Mouse (Mus musculus): ENCODE measurements around the gene Esrra. TPM values are rescaled to one million over a fixed set of nuclear protein-coding genes. Genes with fewer than 3 reads are reported as not detected.

Gene Esrra
- polyA plus RNA-seq, 1 experiment from 2014 or later: 20.8 TPM

DNA sequence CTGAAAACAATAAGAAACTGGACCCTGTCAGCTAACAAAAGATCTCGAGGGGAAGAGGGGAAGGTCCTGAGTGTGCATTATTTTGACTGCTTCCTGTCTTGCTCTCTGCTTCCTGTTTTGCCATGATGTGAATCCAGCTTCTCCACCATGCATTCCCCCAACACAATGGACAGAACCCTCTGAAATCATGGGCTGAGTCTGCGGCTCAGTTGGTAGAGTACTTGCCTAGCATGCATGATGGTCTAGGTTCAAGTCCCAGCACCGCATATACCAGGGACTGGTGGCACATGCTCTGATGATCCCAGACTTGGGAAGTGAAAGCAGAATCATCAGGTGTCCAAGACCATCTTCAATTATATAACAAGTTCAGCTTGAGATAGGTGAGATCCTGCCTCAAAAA is 48.9 kb downstream of the Esrra start:
- H3K27me3 ChIP-seq (ENCODE audit: control insufficient read depth, insufficient read depth, low read length): no peaks in the 10 kb centered on the region
- ATAC-seq (ENCODE audit: low FRiP score, low TSS enrichment): no peak
- H3K27ac ChIP-seq (replicated peaks): no peak overlapping the region
- no peaks in the 10 kb centered on the region for H3K9me3 ChIP-seq (ENCODE audit: control insufficient read depth, low read length)
- 72% methylated on average over 3 of the region's 3 CpGs for WGBS
- TF ChIP-seq CTCF (IDR thresholded peaks at IDR 0.05; ENCODE audit: low read depth) (no peak), EP300 (optimal IDR thresholded peaks at IDR 0.05) (no peak)
- H3K4me3 ChIP-seq (ENCODE audit: low read depth, low read length): no peak overlapping the region
- H3K4me1 ChIP-seq (replicated peaks; ENCODE audit: control insufficient read depth, insufficient read depth): no peaks in the 10 kb centered on the region
- no peaks in the 10 kb centered on the region for H3K36me3 ChIP-seq (ENCODE audit: control insufficient read depth, insufficient read depth, low read length)
- no peak overlapping the region for H3K9ac ChIP-seq (ENCODE audit: low read length)
- DNase-seq (ENCODE audit: low spot score): no peak
- no peak overlapping the region for H3K4me2 ChIP-seq (replicated peaks; ENCODE audit: low read depth)

DNA sequence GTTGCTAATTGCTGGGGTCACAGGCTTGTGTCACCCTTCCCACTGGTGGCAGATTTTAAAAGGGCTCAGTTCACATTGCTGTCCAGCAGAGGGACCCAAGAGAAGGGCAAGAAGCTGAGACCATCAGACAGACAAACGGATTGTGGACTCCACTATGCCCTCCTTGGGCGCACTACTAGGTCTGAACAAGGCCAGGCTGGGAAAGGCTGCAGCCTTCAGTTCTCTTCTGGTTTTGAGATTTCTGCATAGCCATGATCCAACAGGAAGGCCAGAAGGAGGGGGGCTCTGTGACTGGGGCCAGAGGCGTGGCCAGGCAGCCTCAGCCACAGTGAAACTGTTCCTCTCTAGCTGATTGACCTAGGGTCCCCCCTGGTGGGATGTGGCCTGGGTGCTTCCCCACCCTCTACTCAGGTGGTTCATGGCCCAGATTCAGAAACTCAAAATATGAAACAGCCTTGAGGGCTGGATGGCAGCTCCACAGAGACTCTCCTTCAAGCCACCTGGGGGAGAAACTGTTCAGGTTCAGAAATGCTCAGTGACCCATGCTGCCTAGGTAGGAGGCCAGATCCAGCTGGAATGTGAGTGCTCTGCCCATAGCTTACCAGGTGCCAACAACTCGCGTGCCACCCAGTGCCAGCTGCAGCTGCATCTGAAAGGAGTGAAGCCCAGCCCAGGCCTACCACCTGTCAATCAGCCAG is 49.9 kb downstream of the Esrra start:
- no peaks in the 10 kb centered on the region for H3K36me3 ChIP-seq (ENCODE audit: control insufficient read depth, insufficient read depth, low read length)
- TF ChIP-seq EP300 (optimal IDR thresholded peaks at IDR 0.05): no peak
- peak; percentile 79 for TF ChIP-seq CTCF (IDR thresholded peaks at IDR 0.05; ENCODE audit: low read depth)
- H3K9ac ChIP-seq (ENCODE audit: low read length): no peak overlapping the region
- no peaks in the 10 kb centered on the region for H3K27me3 ChIP-seq (ENCODE audit: control insufficient read depth, insufficient read depth, low read length)
- WGBS: 57% methylated on average over 5 of the region's 5 CpGs
- H3K4me1 ChIP-seq (replicated peaks; ENCODE audit: control insufficient read depth, insufficient read depth): no peaks in the 10 kb centered on the region
- H3K27ac ChIP-seq (replicated peaks): no peak overlapping the region
- H3K4me3 ChIP-seq (ENCODE audit: low read depth, low read length): no peak overlapping the region
- ATAC-seq (ENCODE audit: low FRiP score, low TSS enrichment) (peak; percentile 52), DNase-seq (ENCODE audit: low spot score) (no peak)
- no peaks in the 10 kb centered on the region for H3K9me3 ChIP-seq (ENCODE audit: control insufficient read depth, low read length)
- no peak overlapping the region for H3K4me2 ChIP-seq (replicated peaks; ENCODE audit: low read depth)

DNA sequence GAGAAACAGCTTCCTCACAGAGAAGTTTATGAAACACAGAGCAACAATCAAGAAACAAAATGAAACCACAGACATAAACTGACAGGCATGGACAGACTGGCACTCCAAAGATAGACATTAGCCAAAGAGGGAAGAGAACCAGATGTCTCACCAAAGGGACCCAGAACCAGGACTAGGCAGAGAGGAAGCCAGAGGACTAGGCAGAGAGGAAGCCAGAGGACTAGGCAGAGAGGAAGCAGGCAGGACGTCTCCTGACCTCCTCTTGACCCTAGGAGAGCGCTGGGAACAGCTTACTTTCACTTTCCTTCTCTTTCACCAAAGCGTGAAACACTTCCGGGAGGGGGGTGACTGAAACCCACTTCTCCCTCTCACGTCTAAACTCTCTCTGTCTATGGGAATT is 52.3 kb downstream of the Esrra start:
- no peaks in the 10 kb centered on the region for H3K4me1 ChIP-seq (replicated peaks; ENCODE audit: control insufficient read depth, insufficient read depth)
- no peaks in the 10 kb centered on the region for H3K36me3 ChIP-seq (ENCODE audit: control insufficient read depth, insufficient read depth, low read length)
- peak overlapping the region; percentile 45 for H3K4me2 ChIP-seq (replicated peaks; ENCODE audit: low read depth)
- ATAC-seq (ENCODE audit: low FRiP score, low TSS enrichment) (peak; percentile 78; the same call in 1 of the 2 replicates), DNase-seq (ENCODE audit: low spot score) (peak; percentile 62)
- peak overlapping the region; percentile 46 for H3K27ac ChIP-seq (replicated peaks)
- peak overlapping the region; percentile 28 for H3K4me3 ChIP-seq (ENCODE audit: low read depth, low read length)
- 4% methylated on average over 5 of the region's 5 CpGs for WGBS
- H3K9ac ChIP-seq (ENCODE audit: low read length): no peak overlapping the region
- no peak for TF ChIP-seq EP300 (optimal IDR thresholded peaks at IDR 0.05)
- TF ChIP-seq CTCF (IDR thresholded peaks at IDR 0.05; ENCODE audit: low read depth): no peak
- H3K27me3 ChIP-seq (ENCODE audit: control insufficient read depth, insufficient read depth, low read length): no peaks in the 10 kb centered on the region
- H3K9me3 ChIP-seq (ENCODE audit: control insufficient read depth, low read length): no peaks in the 10 kb centered on the region

DNA sequence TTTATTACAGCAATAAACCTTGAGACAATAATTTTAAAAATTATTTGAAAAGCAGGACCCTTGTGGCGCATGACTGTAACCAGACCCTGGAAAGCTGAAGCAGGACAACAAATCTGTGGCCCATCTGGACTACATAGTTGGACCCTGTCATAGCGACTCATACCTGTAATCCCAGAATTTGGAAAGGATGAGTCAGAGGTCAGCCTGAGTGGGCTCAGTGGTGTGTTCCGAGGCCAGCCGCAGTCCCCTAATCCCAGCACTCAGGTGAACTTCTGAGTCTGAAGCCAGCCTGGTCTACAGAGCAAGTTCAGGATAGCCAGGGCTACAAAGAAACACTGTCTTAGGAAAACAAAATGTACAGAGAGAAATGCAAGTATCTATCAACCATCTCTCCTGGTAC is 60.2 kb downstream of the Esrra start:
- no peak overlapping the region for H3K4me3 ChIP-seq (ENCODE audit: low read depth, low read length)
- WGBS: 86% methylated on average over 4 of the region's 4 CpGs
- ATAC-seq (ENCODE audit: low FRiP score, low TSS enrichment): no peak

More for the DNA sequence above, 60.2 kb downstream of the Esrra start:
- no peaks in the 10 kb centered on the region for H3K4me1 ChIP-seq (replicated peaks; ENCODE audit: control insufficient read depth, insufficient read depth)
- H3K9me3 ChIP-seq (ENCODE audit: control insufficient read depth, low read length): no peaks in the 10 kb centered on the region
- DNase-seq (ENCODE audit: low spot score): no peak
- no peaks in the 10 kb centered on the region for H3K27me3 ChIP-seq (ENCODE audit: control insufficient read depth, insufficient read depth, low read length)
- H3K36me3 ChIP-seq (ENCODE audit: control insufficient read depth, insufficient read depth, low read length): no peaks in the 10 kb centered on the region
- no peak for TF ChIP-seq EP300 (optimal IDR thresholded peaks at IDR 0.05)
- TF ChIP-seq CTCF (IDR thresholded peaks at IDR 0.05; ENCODE audit: low read depth): no peak
- no peak overlapping the region for H3K27ac ChIP-seq (replicated peaks)
- H3K4me2 ChIP-seq (replicated peaks; ENCODE audit: low read depth): no peak overlapping the region
- no peak overlapping the region for H3K9ac ChIP-seq (ENCODE audit: low read length)

Small RNA genes within 50 kb of the gene (microRNA-seq; reads per million reads assigned to microRNA genes)
- 0.96 reads per million for gene Mir6990

Other genes with a start within 250 kb of the Esrra start
- 34.7 and 34.9 TPM in 2 replicates for gene Rps6ka4, start 81.2 kb downstream of the Esrra start, polyA plus RNA-seq (2015; fragmentation: Nextera tagmentation; extraction: Ambion mirVana)
- 0.34 and 0.45 TPM in 2 replicates for gene Ccdc88b, start 63.6 kb downstream of the Esrra start, polyA plus RNA-seq (2015; fragmentation: Nextera tagmentation; extraction: Ambion mirVana)
- 75.8 and 85.9 TPM in 2 replicates for gene Trmt112, start 12.1 kb downstream of the Esrra start, polyA plus RNA-seq (2015; fragmentation: Nextera tagmentation; extraction: Ambion mirVana)
- gene Prdx5, start 11.7 kb downstream of the Esrra start, polyA plus RNA-seq (2015; fragmentation: Nextera tagmentation; extraction: Ambion mirVana): 537 and 559 TPM in 2 replicates
- gene Catsperz, start 3.6 kb upstream of the Esrra start, polyA plus RNA-seq (2015; fragmentation: Nextera tagmentation; extraction: Ambion mirVana): 3.7 and 4.5 TPM in 2 replicates
- 0.75 and 0.98 TPM in 2 replicates for gene Kcnk4, start 12.7 kb upstream of the Esrra start, polyA plus RNA-seq (2015; fragmentation: Nextera tagmentation; extraction: Ambion mirVana)
- 79.0 and 82.8 TPM in 2 replicates for gene Bad, start 20.0 kb upstream of the Esrra start, polyA plus RNA-seq (2015; fragmentation: Nextera tagmentation; extraction: Ambion mirVana)
- gene Gpr137, start 20.7 kb upstream of the Esrra start, polyA plus RNA-seq (2015; fragmentation: Nextera tagmentation; extraction: Ambion mirVana): 24.7 and 28.7 TPM in 2 replicates
- 143 and 148 TPM in 2 replicates for gene Ppp1r14b, start 53.2 kb upstream of the Esrra start, polyA plus RNA-seq (2015; fragmentation: Nextera tagmentation; extraction: Ambion mirVana)
- 30.0 and 33.2 TPM in 2 replicates for gene Plcb3, start 54.7 kb upstream of the Esrra start, polyA plus RNA-seq (2015; fragmentation: Nextera tagmentation; extraction: Ambion mirVana)
- gene Fkbp2, start 58.7 kb upstream of the Esrra start, polyA plus RNA-seq (2015; fragmentation: Nextera tagmentation; extraction: Ambion mirVana): 130 and 134 TPM in 2 replicates
- gene Vegfb, start 65.8 kb upstream of the Esrra start, polyA plus RNA-seq (2015; fragmentation: Nextera tagmentation; extraction: Ambion mirVana): 26.2 and 28.0 TPM in 2 replicates
- 33.0 and 37.2 TPM in 2 replicates for gene Dnajc4, start 70.8 kb upstream of the Esrra start, polyA plus RNA-seq (2015; fragmentation: Nextera tagmentation; extraction: Ambion mirVana)
- 21.1 and 21.2 TPM in 2 replicates for gene Nudt22, start 74.3 kb upstream of the Esrra start, polyA plus RNA-seq (2015; fragmentation: Nextera tagmentation; extraction: Ambion mirVana)
- gene Trpt1, start 74.3 kb upstream of the Esrra start, polyA plus RNA-seq (2015; fragmentation: Nextera tagmentation; extraction: Ambion mirVana): 10.0 and 10.1 TPM in 2 replicates
- gene Fermt3, start 97.7 kb upstream of the Esrra start, polyA plus RNA-seq (2015; fragmentation: Nextera tagmentation; extraction: Ambion mirVana): 7.6 and 8.1 TPM in 2 replicates
- gene Stip1, start 118.2 kb upstream of the Esrra start, polyA plus RNA-seq (2015; fragmentation: Nextera tagmentation; extraction: Ambion mirVana): 67.9 and 69.7 TPM in 2 replicates
- 16.8 and 20.5 TPM in 2 replicates for gene Macrod1, start 135.0 kb upstream of the Esrra start, polyA plus RNA-seq (2015; fragmentation: Nextera tagmentation; extraction: Ambion mirVana)
- gene Flrt1, start 183.9 kb upstream of the Esrra start, polyA plus RNA-seq (2015; fragmentation: Nextera tagmentation; extraction: Ambion mirVana): 1.1 and 1.6 TPM in 2 replicates

All from stomach, postnatal 0 days (tissue).